Mouse (Mus musculus): ENCODE data around the gene Fbxl15.

DNA sequence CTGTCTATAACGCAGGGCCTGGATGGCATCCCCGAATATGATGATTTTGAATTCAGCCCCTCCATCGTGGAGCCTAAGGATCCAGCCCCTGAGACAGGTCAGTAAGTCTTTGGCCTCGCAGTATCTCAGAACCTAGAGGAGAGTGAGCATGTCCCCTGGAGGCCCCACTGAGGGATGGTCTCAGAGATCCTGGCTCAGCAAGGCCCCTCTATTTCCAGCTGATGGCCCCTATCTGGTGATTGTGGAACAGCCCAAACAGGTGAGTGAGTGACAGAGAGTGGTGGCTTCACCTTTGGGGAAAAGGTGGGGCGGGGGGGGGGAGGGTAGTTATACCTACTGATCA lies 21.7 kb upstream of the Fbxl15 start:
- TF ChIP-seq CTCF (IDR thresholded peaks at IDR 0.05), result no peak
- no peak for TF ChIP-seq EP300 (IDR thresholded peaks at IDR 0.05)
